Mouse (Mus musculus): Measurements from ENCODE around the gene Gm8300. TPM values are rescaled to one million over a fixed set of nuclear protein-coding genes. Genes with fewer than 3 reads are reported as not detected.
"Not testable (repeated sequence)": the region's sequence is repeated elsewhere in the genome, so short reads cannot be mapped to it uniquely, and the experiment has no call there.

The Gm8300 gene
- total RNA-seq (2017), result not detected in 2 replicates

DNA sequence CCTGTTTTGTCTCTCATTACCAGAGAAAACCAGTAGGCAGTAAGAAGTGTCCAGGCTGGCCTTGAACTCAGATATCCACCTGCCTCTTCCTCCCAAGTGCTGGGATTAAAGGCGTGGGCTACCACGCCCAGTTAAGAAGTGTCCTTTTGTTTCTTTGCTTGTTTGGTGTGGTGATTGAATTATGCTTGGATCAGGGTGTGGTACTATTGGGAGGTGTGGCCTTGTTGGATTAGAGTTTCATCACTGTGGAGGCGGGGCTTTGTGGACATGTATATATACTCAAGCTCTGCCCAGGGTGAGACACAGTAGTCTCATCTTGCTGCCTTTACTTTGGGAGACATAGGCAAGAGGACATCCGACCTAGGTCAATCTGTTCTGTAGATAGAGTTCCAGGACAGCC lies at the start of gene Gm8300:
Gene Gm8300, plus strand, starts transcription at position 301 of the 400 bp plus-strand sequence.
- not testable (repeated sequence) for ATAC-seq (ENCODE audit: extremely low read depth, insufficient number of reproducible peaks, low FRiP score, poor library complexity, severe bottlenecking)

DNA sequence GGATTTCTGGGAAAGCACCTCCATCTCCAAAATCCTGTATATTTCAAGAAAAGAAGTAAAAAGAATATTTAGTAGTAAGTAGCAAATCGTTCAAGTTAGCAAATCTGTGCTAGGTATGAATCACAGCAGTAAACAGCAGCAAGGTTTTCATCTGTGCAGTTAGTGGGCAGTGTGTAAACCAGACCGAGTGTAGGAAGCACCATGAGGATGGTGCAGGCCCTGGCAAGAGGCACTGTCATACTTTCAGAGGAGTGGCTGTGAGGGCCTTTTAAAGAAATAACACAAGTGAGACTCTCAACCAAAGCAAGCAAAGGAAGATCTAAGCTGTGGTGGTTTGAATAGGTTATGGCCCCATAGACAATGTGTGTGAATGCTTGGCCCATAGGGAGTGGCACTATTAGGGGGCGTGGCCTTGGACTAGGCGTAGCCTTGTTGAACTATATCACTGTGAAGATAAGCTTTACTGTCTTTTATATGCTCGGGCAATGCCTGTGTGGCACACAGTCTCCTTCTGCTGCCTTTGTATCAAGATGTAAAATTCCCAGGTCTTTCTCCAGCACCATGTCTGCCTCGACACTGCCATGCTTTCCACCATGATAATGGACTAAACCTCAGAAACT lies 49.3 kb upstream of the Gm8300 start:
- no peak for ATAC-seq (ENCODE audit: extremely low read depth, insufficient number of reproducible peaks, low FRiP score, poor library complexity, severe bottlenecking)

DNA sequence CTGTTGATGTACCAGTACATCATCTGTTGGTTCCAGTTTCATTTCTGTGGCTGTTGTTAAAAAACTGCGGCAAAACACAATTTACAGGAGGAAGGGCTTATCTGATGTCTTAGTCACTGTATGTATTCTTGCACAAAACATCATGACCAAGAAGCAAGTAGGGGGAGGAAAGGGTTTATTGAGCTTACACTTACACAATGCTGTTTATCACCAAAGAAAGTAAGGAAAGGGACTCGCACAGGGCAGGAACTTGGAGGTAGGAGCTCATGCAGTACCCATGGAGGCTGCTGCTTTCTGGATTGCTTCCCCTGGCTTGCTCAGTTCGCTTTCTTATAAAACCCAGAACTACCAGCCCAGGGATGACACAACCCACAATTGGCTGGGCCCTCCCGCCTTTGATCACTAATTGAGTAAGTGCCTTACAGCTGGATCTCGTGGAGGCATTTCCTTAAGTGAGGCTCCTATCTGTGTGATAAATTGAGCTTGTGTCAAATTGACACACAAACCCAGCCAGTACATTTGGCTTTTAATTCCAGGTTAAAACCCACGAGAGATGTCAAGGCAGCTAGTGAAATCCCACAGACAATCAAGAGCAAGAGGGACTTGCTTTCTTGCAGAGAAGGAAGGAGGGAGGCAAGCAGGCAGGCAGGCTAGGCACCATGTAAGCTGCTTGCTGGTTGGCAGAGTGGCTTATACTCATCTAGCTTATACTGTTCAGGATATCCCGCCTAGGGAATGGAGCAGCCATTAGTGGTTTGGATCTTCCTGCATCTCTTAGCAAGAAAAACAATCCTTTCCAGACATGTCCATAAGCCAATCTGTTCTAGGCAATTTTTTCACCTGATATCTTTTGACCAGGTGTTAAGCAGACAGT lies 43.6 kb upstream of the Gm8300 start:
- ATAC-seq (ENCODE audit: extremely low read depth, insufficient number of reproducible peaks, low FRiP score, poor library complexity, severe bottlenecking), result no peak

DNA sequence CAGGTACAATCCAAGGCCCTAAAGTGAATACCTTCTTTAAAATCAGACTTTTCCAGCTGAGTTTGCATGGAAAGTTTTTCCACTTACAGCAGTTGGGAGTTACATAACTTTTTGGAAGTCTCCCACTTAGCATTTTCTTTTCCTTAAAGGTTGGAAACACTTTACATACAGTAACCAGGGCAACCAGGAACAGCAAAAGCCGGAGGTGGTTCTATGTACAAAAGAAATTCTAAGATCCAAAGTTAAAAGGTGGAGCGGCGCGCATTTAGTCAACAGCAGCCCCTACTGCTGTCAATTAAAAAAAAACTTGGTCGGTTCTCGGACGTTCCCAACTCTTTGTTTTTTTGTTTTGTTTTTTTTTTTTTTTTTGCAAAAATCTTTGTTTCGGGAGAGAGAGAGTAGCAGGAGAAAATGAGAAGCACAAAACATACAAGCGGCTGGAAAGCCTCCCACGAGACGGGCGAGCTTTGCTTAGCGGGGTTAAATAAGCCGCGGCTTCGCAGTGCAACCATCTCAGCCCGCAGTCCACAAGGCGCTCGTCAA lies 42.6 kb upstream of the Gm8300 start:
- ATAC-seq (ENCODE audit: extremely low read depth, insufficient number of reproducible peaks, low FRiP score, poor library complexity, severe bottlenecking), result no peak

DNA sequence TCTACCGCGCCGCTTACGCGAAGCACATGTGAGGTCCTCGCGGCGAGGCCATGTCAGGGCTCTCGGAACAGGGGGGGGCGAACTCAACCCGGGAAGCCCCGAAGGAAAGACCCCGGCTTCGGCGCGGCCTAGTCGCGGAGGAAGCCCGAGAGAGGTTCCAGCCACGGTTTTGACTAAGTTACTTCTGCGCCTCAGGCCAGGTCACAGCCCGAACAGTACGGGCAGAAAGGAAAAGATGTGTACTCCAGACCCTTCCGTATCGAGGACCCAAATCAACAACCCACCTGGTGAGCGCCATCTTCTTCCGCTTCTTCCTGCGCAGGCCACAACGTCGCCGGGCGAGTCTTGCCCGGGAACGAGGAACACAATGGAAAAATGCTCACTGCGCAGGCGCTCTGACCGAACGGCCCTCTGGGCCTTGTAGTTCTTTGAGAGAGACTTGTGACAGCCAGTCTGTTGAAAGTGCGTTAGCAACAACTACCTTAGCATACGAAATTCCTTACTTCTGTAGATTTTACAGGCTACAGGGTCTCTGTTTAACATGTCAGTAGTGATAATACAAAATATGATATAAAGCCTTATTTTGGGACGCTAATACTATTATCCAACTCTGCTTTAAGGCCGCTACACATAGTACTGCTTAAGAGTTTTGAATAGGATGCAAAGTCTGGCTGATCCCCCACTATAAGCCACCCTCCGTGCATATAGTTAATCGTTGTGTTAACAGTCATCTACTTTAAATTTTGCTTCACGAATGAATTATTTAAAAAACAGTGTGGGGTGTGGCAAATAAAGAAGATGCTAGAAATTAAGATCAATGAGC lies 41.9 kb upstream of the Gm8300 start, which contains the start of gene Snw1:
Gene Snw1, minus strand, starts transcription at position 311 of the 823 bp plus-strand sequence.
- peak; percentile 94 for ATAC-seq (ENCODE audit: extremely low read depth, insufficient number of reproducible peaks, low FRiP score, poor library complexity, severe bottlenecking)

DNA sequence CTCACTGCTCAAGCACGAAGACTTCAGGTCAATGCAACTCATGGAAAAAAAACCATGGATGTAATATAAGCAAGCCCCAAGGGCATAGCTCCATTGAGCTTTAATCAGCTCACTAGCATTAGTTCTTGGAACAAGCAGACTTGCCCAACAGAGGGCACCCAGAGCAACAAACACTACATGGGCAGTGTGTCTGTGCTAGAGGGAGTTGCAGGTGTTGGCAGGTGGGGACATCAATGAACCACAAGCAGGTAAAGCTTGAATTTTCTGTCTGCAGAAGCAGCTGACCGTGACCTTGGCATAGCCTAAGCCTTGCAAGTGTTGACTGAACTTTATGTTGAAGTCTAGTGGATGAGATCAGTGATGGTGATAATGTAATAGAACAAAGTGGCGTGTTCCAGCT lies 39.4 kb upstream of the Gm8300 start:
- no peak for ATAC-seq (ENCODE audit: extremely low read depth, insufficient number of reproducible peaks, low FRiP score, poor library complexity, severe bottlenecking)

DNA sequence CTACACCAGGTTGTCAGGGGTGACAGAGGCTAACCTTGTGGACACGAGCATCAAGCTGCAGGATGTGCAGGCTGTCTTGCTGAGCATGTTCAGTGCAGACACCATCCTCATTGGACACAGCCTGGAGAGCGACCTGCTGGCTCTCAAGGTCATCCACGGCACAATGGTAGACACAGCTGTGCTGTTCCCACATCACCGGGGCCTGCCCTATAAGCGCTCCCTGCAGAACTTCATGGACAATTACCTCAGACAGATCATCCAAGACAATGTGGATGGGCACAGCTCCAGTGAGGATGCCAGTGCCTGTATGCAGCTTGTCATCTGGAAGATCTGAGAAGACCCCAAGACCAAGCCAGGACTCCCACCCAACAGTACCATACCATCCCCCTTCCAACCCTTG lies 31.6 kb upstream of the Gm8300 start:
- not testable (repeated sequence) for ATAC-seq (ENCODE audit: extremely low read depth, insufficient number of reproducible peaks, low FRiP score, poor library complexity, severe bottlenecking)

DNA sequence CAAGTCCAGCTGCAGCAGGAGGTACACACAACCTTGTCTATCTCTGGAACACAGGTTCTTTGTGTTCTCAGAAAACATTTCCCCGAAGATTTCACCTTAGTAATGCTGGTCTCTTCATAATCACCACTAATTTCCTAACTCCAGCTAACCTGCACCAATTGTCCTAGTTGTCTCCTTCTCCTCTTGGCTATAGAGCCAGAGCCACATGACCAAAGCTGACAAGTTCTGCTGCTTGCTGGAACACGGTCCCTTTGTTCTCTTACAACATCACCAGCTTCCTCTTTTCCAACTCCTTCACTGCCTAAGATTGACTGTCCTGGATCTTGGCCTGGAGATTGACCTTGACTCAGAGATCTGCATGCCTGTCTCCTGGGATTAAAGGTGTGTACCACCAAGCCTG lies 25.4 kb upstream of the Gm8300 start:
- not testable (repeated sequence) for ATAC-seq (ENCODE audit: extremely low read depth, insufficient number of reproducible peaks, low FRiP score, poor library complexity, severe bottlenecking)

DNA sequence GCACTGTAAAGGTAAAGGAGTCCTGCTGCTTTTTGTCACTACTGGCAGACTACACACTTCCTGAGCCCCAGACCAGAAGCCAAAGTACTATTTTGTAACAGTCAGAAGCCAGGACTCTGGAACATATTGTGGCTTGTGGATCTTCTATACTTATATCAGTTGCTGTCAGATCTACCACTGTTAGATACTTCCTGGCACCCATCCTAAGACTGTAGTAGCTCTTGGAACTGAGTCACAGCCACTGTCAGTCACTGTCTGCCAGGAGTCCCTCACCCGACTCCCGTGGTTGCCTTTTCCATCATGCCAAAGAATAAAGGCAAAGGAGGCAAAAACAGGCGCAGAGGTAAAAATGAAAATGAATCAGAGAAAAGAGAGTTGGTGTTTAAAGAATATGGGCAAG lies 19.7 kb upstream of the Gm8300 start, which contains the start of gene Gm5788:
Gene Gm5788, plus strand, starts transcription at position 301 of the 400 bp plus-strand sequence.
- ATAC-seq (ENCODE audit: extremely low read depth, insufficient number of reproducible peaks, low FRiP score, poor library complexity, severe bottlenecking), result not testable (repeated sequence)

DNA sequence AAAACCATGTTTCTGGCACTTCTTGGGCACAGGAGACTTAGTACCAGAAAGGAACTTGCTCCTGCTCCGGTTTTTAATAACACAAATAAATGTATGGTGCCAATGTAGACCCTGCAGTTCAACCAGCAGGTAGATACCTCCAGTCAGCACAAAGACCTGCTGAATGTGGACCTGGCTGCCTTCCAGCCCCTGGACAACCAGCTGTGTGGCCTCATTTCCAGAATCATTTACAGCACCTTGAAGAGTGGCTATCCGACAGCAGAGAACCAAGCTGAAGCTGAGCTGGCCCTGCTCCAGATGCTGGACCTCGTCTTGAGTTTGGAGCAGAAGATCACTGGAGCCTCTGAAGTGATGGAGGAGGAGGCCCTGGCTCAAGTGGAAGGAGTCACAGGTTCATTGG lies 5.5 kb downstream of the Gm8300 start:
- not testable (repeated sequence) for ATAC-seq (ENCODE audit: extremely low read depth, insufficient number of reproducible peaks, low FRiP score, poor library complexity, severe bottlenecking)

DNA sequence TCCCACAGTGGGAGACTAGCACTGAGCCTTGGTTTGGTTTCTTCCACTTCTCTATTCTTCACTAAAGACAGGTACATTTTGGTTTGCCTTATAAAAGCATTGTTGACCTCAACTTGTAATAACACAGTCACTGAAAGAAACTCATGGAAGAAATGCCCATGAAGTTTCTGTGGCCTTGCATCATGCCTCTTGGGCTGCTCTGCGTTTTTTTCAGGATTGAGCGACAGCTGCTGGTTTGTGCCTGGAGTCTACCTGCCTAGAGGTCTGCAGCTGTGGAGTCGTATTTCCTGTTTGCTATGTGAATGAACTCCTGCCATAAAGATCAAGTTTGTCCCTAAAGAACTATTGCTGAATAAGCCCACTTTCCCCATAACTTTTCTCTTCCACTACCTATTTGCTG lies 29.8 kb downstream of the Gm8300 start:
- ATAC-seq (ENCODE audit: extremely low read depth, insufficient number of reproducible peaks, low FRiP score, poor library complexity, severe bottlenecking), result no peak

DNA sequence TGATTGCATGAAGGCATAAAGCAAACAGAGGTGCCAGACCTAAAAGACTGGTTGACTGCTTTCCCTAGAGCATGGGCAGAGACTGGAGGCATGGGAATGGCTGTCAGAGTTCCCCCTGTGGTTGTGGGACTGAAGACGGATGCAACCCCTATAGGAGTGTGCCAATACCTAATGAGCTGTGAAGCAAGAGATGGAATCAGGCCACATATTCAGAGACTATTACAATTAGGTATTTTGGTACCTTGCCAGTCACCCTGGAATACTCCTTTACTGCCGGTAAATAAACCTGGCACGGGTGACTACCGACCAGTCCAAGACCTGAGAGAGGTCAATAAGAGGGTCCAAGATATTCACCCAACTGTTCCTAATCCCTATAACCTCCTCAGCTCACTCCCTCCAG lies 36.5 kb downstream of the Gm8300 start:
- not testable (repeated sequence) for ATAC-seq (ENCODE audit: extremely low read depth, insufficient number of reproducible peaks, low FRiP score, poor library complexity, severe bottlenecking)

Other genes starting within 250 kb of the Gm8300 start
- 50.5 and 52.8 TPM in 2 replicates for gene Vipas39, start 248.1 kb upstream of the Gm8300 start, total RNA-seq (2017)
- gene Ahsa1, start 247.8 kb upstream of the Gm8300 start, total RNA-seq (2017), result 113 and 118 TPM in 2 replicates
- not detected in 2 replicates for gene Ism2, start 214.6 kb upstream of the Gm8300 start, total RNA-seq (2017)
- gene Sptlc2, start 126.0 kb upstream of the Gm8300 start, total RNA-seq (2017), result 133 and 147 TPM in 2 replicates
- gene Slirp, start 70.4 kb upstream of the Gm8300 start, total RNA-seq (2017), result 12.0 and 16.2 TPM in 2 replicates
- gene Alkbh1, start 70.3 kb upstream of the Gm8300 start, total RNA-seq (2017), result 44.8 and 75.5 TPM in 2 replicates
- gene Snw1, start 42.0 kb upstream of the Gm8300 start, total RNA-seq (2017), result 120 and 127 TPM in 2 replicates
- gene Gm5788, start 19.6 kb upstream of the Gm8300 start, total RNA-seq (2017), result not detected in 2 replicates
- gene Oog1, start 88.4 kb downstream of the Gm8300 start, total RNA-seq (2017), result not detected in 2 replicates
- gene Gm4027, start 104.6 kb downstream of the Gm8300 start, total RNA-seq (2017), result not detected in 2 replicates
- gene Gm16381, start 130.3 kb downstream of the Gm8300 start, total RNA-seq (2017), result not detected in 2 replicates